Mouse (Mus musculus) mouse trophoblast stem cell (cell line): ENCODE results near the gene Adk.

Source experiments
- in situ Hi-C, 2 experiments: fragments of 300-500 bp; cut with MseI, MboI; formaldehyde crosslinking; loops; 2 replicates in 1 of 2; 3 replicates in 1 of 2; pipeline ENCODE4 v1.15.1; 2025

Gene Adk

GRCm38 (mm10) chr14:21271472-21271871 is 219.1 kb downstream of the Adk start:
- in situ Hi-C loops: no loop called here

- in situ Hi-C loops: no loop called here
Observed at GRCm38 (mm10) chr14:21275786-21276185, 223.4 kb downstream of the Adk start.

DNA sequence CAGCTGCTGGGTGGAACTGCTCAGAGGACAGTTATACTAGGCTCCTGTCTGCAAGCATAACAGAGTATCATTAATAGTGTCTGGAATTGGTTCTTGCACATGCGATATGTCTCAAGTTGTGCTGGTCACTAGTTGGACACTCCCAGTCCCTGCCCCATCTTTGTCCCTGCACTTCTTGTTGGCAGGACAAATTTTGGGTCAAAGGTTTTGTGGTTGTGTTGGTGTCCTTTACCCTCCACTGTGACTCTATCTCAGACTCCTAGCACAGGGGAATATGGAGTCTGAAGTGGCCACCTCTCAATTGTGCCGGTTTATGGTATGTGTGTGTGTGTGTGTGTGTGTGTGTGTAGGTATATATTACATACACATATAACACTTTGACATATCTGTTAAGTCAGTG is 225.9 kb downstream of the Adk start:
- in situ Hi-C loops: no loop called here

DNA sequence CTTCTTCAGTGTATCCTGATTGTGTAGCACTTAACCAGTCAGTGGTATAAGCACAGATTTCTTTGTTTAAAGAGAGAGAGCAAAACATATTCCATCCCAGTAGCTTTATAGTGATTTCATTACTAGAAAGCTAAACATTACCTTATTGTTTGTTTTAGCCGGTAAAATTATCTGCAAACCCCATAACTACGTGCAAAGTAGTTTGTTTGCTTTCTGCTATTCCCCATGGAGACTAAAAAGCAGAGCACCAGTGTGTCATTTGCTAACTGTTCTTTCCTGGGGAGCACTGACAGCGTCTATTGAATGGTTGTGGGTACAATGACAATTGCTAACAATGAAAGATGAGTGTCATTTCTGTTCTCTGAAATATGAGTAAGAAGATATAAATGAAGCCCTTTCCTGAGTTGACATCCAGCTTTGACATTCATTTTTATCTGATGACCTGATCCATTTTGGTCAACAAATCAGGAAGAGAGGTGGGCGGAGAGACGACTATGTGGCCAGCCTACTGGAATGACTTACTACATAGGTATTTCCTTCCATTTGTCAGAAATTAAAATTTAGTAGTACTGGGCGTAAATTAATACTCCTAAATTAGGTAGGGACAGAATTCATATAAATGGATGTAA is 226.6 kb downstream of the Adk start:
- in situ Hi-C loops: no loop called here

- in situ Hi-C loops: no loop called here
Observed at GRCm38 (mm10) chr14:21280451-21280850, 228.1 kb downstream of the Adk start.

DNA sequence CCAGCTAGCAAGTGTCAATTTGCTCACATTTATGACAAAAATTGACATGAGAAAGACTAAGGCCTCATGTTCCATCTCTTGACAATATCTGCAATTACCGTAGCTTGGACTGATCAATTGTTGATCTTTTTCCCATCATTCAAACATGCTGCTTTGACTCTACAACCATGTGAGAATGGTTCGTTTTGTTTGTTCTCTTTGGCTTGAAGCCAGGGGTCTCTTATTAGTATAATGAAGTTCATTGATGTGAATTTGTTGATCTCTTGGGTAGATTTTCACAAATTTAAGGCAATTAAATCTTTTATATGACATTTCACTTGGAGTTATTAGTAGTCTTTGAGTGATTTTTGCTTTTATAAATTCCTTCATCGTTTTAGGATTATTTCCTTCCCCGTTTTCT is 229.1 kb downstream of the Adk start:
- in situ Hi-C loops: no loop called here

GRCm38 (mm10) chr14:21284116-21284515 is 231.7 kb downstream of the Adk start:
- in situ Hi-C loops: no loop called here

- in situ Hi-C loops: no loop called here
Observed at GRCm38 (mm10) chr14:21284847-21285246, 232.5 kb downstream of the Adk start.

DNA sequence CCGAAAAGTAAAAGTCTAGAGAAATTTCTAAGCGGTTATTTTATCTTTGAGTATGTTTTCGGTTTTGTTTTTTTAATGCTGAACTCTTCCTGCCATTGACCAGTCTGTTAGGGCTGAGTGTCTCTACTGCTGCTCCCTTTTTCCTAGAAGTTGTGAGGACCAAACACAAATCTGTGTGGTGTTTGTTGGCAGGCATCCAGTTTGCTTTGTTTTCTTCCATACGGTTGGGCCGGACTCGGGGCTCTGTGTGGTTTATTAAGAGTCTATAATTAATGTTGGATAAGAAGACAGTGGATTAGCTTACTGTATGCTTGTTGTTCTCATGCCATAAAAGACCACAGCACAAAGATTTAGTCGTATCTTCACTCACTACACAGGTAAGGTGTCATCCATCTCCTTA is 233.9 kb downstream of the Adk start:
- in situ Hi-C loops: no loop called here

DNA sequence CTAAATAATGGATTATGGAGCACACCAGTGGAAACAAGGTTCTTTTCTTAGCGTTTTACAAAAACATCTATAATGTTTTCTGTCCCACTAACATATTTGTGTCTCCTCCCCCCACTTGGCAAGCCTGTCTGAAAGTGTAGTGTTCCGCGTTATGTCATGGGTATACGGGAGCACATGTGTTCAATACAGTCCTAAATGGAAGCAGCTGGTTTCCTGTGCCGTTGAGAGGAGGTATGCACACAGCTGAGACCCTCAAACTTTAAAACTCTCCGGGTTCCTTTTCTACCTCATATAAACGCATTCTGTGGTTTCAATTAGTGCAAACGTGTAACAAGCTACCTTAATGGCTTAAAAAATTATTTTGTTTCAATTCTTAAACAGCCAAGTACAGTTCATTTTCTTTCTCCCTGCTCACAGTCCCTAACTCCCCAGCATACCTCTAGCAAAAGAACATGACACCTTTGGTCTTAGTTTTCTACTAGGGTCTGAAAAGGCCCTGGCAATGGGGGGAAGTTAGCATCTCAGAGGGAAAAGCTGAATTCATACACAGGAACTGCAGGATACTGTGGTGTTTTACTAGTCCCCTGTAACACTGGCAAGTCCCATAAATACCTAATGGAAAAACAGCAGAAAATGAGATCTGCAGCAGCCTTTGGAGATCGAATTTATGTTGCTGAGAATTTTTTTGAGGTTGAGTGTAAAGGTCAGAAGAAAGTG is 235.5 kb downstream of the Adk start:
- in situ Hi-C loops: no loop called here

DNA sequence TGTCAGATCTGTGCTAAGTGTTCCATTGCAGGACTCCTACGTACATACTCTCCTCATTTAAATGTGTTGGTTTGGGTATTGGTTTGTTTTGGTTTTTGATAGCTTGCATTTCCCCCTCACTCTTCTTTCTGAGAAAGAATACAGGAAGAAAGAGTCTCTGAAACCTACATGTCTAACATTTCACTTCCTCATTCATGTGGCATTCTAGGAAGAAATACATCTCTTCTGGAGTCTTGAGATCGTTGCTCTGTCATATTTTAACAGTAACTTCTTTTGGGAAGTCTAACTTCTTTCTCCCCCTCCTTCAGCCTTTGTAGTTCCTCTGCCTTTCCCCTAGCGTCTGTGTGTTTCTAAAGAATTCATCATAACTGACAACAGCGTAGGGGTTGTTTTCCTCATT is 247.4 kb downstream of the Adk start:
- in situ Hi-C loops: no loop called here

DNA sequence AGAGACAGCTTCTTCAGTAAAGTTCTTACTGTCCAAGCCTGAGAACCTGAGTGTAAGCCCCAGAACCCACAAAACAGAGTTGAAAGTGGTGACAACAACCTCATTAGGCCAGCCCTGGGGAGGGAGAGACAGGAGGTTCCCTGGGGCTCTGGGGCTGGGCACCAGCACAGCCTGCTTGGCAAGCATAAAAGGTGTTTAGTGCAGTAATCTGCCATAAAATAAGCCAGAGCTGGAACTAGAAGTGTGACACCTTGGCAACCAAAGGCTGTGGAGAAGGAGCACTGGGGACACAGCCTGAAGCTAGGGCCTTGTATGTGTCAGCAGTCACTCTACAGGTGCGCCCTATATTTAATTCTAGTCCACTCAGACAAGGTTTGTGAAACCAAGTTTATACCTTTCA is 252.4 kb downstream of the Adk start:
- in situ Hi-C loops: no loop called here

GRCm38 (mm10) chr14:21308349-21308936 is 256.1 kb downstream of the Adk start:
- in situ Hi-C loops: no loop called here

DNA sequence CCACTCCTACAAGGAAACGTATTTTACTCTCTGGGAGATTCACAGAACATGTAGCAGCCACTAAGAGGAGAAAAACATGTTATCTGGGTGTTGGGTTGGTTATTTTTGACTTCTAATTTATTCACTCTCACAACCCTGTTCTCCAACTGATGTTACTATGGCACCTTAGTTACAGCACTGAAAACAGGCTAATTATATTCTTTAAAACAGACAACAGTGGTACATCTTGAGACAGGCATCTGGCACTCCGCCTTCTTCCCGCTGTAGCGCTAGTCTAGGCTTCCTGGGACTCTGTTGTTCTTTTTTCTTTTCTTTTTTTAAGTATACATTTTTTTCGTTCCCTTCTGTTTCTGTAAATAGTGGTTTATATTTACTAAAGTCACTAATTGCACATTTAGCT is 258.2 kb downstream of the Adk start:
- in situ Hi-C loops: no loop called here

- in situ Hi-C loops: no loop called here
Observed at GRCm38 (mm10) chr14:21313561-21314342, 261.4 kb downstream of the Adk start.

- in situ Hi-C loops: no loop called here
Observed at GRCm38 (mm10) chr14:21314466-21314865, 262.1 kb downstream of the Adk start.

DNA sequence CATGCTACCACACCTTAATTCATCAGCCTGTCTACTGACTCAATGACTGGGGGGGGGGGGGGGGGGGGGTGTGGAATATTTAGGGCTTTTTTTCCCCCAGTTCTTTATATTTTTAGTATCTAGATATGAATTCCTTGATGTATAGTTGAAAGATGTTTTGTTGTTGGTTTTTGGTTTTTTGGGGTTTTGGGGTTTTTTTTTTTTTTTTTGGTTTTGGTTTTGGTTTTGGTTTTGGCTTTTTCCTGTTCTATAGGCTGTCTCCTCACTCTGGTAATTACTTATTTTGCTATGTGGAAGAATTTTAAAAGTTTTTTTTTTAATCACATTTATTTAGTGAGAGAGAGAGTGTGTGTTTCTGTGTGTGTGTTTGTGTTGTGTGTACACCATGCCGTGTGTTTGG is 282.5 kb downstream of the Adk start:
- in situ Hi-C loops: no loop called here

GRCm38 (mm10) chr14:21335691-21336314 is 283.4 kb downstream of the Adk start:
- in situ Hi-C loops: no loop called here

GRCm38 (mm10) chr14:21337948-21338347 is 285.6 kb downstream of the Adk start:
- in situ Hi-C loops: no loop called here

DNA sequence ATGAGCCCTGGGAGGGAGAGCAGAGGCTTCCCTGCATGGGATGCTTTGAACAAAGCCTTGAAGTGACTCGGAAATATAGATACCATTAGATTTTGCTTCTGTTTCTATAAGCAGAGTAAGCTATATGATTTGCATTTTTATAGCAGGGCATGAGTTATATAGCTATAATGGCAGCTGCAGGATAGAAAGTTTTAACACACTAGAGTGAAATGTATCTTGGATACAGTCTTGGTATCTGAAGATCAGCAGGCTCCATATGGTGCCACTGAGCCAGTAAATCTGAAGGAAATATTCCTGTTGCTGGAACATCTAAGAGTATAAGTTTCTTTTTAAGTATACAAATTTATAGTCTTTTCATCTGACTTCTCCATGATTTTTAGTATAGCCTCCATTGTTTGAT is 288.8 kb downstream of the Adk start:
- in situ Hi-C loops: no loop called here

GRCm38 (mm10) chr14:21342984-21343383 is 290.6 kb downstream of the Adk start:
- in situ Hi-C loops: no loop called here

DNA sequence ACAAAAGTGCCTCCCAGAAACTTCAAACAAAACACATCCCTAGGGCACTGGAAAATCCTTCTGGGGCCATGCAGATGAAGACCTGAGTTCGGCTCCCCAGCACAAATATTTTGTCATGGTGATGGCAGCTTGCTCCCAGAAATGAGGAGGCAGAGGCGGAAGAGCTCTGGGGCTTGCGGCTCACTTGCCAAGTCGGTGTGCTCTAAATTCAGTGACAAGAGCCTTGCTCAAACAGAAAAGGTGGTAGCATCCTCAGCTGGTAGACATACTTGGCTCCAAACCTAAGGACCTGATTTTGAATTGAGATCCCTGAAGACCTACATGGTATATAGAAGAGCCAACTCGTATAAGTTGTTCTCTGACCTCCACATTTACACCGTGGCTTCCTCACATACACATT is 292.5 kb downstream of the Adk start:
- in situ Hi-C loops: no loop called here
